Mouse (Mus musculus) ovary, postnatal 14 days (tissue): ENCODE results near the gene Mkrn3.

Source experiments
- DNase-seq: peaks from one replicate; pipeline ENCODE4 v3.0.0; 2022; ENCODE audit warnings: low spot score

Gene Mkrn3

GRCm38 (mm10) chr7:62419493-62420360 is at the start of gene Mkrn3:
Mkrn3 (minus strand) TSS chr7:62420139.
- peak; percentile 66 for DNase-seq

- peak; percentile 29 for DNase-seq
Measured at GRCm38 (mm10) chr7:62463878-62464755, 44.2 kb upstream of the Mkrn3 start, which contains the start of gene Peg12. Peg12 (minus strand) TSS chr7:62464510.

- DNase-seq = peak; percentile 0
Measured at GRCm38 (mm10) chr7:62463007-62463877, 43.3 kb upstream of the Mkrn3 start.

GRCm38 (mm10) chr7:62462229-62463006 is 42.5 kb upstream of the Mkrn3 start:
- no peak for DNase-seq

- no peak for DNase-seq
Measured at GRCm38 (mm10) chr7:62452353-62452752, 32.4 kb upstream of the Mkrn3 start.

GRCm38 (mm10) chr7:62445431-62446165 is 25.7 kb upstream of the Mkrn3 start:
- no peak for DNase-seq

GRCm38 (mm10) chr7:62436394-62436793 is 16.5 kb upstream of the Mkrn3 start:
- DNase-seq = no peak

GRCm38 (mm10) chr7:62433243-62433642 is 13.3 kb upstream of the Mkrn3 start:
- no peak for DNase-seq

GRCm38 (mm10) chr7:62428337-62428736 is 8.4 kb upstream of the Mkrn3 start:
- no peak for DNase-seq

GRCm38 (mm10) chr7:62423210-62423609 is 3.3 kb upstream of the Mkrn3 start:
- DNase-seq = no peak

- DNase-seq = no peak
Measured at GRCm38 (mm10) chr7:62420566-62420965, 627 bp upstream of the Mkrn3 start.

- no peak for DNase-seq
Measured at GRCm38 (mm10) chr7:62419105-62419492, 840 bp downstream of the Mkrn3 start.

- DNase-seq = no peak
Measured at GRCm38 (mm10) chr7:62418346-62418745, 1.6 kb downstream of the Mkrn3 start.

- no peak for DNase-seq
Measured at GRCm38 (mm10) chr7:62416173-62416572, 3.8 kb downstream of the Mkrn3 start.

- no peak for DNase-seq
Measured at GRCm38 (mm10) chr7:62415222-62415621, 4.7 kb downstream of the Mkrn3 start.

GRCm38 (mm10) chr7:62407803-62408202 is 12.1 kb downstream of the Mkrn3 start:
- no peak for DNase-seq

GRCm38 (mm10) chr7:62406573-62407050 is 13.3 kb downstream of the Mkrn3 start:
- no peak for DNase-seq

- no peak for DNase-seq
Measured at GRCm38 (mm10) chr7:62392202-62392601, 27.7 kb downstream of the Mkrn3 start.

- no peak for DNase-seq
Measured at GRCm38 (mm10) chr7:62388291-62388690, 31.6 kb downstream of the Mkrn3 start.

- DNase-seq = no peak
Measured at GRCm38 (mm10) chr7:62382391-62382790, 37.5 kb downstream of the Mkrn3 start.
